Mouse (Mus musculus): ENCODE measurements around the gene Pstpip1.

The Pstpip1 gene

DNA sequence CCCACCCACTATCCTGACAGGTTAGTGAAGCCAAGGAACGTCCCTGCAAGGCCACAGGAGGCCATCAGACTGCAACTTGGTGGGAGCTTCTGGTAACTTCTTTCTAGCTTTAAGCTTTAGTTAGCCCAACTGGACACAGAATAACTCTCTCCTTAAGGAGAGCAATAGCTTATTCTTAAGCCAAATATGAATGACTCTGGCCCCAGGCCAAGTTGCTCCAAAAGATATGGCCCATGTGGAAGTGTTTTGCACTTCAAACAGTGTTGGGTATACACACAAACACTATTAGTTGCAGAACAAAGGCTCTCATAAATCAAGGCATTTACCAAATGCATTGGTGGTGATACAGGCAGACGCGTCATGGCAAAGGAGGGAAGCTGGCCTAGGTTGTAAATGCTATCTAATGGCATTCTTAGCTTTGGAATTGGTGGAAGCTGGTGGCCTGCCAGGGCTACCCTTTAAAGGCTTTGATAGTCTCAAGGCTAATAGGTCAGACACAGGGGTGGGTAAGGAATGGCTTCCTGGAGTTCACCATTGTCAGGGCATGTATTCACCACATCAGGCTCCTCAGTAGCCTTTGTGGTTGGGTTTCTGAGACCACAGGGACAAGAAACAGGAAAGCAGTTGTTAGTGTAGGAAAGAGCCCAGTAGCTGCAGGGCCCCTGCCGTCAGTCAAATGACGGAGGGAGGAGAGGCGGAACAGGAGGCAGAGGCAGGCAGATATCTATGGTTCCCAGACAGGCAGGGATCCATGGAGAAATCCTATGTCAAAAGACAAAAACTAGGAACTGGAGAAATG lies 16.7 kb downstream of the Pstpip1 start:
- DNase-seq (ENCODE audit: low read depth) = peak; percentile 98

DNA sequence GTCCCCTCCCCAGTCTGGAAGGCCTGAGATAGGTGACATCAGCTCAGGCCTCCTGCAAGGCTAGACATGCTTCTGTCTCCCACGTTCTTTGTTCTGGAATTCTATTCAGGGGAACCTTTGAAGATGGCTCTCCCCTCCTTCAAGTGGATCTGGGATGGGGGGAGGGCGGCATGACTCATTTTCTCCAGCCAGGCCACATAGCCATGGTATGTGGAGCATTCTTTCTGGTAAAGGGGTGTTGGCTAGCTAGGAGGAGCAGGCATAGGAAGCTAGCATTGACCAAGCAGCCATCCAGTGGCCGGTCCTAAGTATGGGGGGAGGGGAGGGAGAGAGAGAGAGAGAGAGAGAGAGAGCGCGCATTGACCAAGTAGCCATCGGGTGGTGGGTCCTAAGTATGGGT lies 17.8 kb downstream of the Pstpip1 start:
- peak; percentile 79 for DNase-seq (ENCODE audit: low read depth)

DNA sequence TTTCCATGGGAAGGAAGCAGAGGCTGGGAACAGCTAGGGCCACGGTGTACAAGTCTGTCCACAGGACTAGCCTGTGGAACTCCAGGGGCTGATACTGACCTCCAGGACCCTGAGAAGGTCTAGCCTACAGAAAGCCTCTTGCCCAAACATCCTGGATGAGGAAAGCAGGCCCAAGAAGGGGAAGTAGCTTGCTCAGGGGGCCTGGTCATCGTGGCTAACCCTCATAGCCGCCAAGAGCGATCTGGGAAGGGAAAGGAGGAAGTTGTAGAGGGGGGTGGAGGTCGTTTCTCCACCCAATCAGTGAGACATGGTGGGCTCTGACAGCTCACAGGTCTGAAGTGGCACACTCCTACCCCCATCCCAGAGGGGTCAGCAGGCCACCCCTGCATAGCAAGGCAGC lies 18.4 kb downstream of the Pstpip1 start:
- peak; percentile 91 for DNase-seq (ENCODE audit: low read depth)

DNA sequence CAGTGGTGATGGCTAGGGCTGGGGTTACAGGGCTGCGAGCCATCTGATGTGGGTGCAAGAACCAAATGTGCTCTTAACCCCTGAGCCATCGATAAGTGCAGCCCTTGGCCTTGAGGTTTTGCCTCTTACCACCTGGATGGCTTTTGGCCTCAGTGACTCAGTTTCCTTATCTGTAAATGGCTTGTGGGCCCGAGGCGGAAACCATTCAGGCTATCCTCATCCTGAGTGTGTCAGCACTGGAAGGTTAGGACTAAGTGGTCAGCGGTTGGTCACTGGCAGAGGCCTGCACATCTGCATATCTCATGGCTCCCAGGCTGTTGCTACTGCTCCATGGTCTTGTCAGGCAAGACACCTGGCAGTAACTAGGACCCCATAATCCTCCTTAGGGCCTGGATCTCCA lies 28.3 kb downstream of the Pstpip1 start:
- peak; percentile 91 for DNase-seq (ENCODE audit: low read depth)

DNA sequence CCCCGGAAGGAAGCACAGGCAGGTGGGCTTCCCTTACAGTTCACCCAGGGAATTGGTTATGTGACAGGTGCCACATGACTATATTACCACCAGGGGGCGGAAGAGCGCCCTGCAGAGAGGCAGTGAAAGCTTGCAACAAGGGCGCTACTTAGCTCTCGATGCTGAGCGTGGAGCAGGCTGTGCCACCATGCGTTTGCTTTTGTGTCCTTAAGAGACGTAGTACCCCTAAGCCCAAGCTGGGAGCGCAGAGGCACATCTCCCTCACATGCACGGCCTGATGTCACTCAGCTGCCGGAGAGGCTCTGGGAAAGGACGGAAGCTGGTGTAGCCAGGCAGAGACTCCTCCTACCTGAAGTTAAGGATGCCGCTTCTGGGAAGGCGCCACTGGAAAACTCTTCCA lies 28.8 kb downstream of the Pstpip1 start:
- DNase-seq (ENCODE audit: low read depth) = peak; percentile 86

DNA sequence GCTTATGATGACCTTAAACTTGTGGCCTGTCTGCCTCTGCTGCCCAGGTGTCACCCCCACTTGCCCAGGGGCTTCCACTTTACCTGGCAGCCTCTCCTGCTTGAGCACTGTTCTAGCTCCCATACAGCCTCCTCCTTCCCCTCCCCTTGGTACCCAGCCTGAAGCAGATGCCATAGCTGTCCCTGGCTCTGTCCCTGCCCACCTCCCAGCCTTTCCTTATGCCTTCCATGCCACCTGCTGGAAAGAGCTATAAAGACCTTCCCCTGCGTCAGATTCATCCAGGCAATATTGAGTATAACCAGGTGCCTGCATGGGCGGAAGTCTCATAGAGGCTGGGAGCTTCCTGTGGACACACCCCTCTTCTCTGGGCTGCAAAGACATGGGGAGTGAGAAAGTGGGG lies 29.9 kb downstream of the Pstpip1 start:
- DNase-seq (ENCODE audit: low read depth) = no peak

DNA sequence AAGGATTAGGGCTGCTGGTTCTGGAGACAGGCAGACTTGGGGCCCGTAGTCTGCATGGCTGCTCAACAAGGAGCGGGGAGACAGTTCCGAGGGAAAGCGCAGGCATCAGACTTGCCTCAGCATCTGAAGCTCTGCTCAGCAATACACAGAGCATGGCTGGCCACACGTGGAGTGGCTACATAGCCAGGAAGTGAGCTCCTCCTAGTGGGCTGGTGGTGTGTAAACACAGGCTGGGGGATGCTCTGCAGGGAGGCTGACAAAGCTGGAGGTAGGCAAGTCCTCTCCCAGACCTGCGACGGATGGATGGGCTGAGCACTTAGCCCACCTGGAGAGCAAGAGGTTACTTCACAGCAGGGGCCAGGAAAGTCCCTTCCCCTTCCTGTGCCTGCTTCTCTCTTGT lies 31.3 kb downstream of the Pstpip1 start:
- peak; percentile 65 for DNase-seq (ENCODE audit: low read depth)

DNA sequence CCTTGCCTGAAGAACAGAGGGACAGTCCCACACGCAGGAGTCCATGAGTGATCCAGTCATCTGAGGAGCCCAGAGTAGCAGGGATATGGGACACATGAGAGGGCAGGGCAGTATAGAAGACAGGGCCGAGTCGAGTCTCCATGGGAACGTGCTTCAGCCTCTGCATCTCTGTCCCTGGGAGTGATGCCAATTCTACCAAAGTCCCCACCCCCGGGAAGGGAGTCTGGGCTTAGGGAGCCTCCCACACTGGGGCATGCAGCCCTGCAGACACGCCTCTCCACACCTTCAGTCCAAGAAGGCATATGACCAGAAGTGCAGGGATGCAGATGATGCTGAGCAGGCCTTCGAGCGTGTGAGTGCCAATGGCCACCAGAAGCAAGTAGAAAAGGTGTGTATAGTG lies 33.2 kb downstream of the Pstpip1 start:
- no peak for DNase-seq (ENCODE audit: low read depth)

DNA sequence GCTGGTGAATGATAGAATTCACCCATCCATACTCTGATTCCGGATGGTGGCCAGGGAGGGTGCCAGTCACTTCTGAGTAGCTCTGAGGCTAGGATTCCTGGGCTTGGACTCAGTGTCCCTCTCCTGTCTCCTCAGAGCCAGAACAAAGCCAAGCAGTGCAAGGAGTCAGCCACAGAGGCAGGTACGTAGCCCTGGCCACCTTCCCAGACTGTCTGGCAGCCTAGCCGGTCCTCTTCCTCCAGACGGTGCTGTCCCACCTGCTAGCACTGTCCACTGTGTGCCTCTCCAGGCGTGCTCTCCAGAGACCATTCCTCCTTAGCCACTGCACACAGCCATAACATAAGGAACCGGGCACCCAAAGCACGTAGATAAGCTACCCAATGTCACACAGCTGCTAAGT lies 33.9 kb downstream of the Pstpip1 start:
- DNase-seq (ENCODE audit: low read depth) = no peak

DNA sequence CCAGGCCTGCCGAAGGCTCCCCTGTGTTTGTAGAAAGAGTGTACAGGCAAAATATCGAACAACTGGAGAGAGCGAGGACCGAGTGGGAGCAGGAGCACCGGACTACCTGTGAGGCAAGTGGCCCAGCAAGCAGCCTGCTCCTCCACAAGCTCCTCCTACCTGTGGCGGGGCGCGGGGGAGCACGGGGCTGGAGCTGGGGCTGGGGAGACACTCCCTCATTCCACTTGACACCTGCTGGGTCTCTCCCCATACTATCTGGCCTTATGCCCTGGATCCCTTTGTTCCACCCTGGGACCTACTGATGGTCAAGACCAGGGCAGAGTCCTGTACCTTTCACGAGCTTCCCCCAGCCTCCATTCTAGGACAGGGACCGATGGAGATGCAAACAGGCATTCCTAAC lies 34.8 kb downstream of the Pstpip1 start:
- no peak for DNase-seq (ENCODE audit: low read depth)

DNA sequence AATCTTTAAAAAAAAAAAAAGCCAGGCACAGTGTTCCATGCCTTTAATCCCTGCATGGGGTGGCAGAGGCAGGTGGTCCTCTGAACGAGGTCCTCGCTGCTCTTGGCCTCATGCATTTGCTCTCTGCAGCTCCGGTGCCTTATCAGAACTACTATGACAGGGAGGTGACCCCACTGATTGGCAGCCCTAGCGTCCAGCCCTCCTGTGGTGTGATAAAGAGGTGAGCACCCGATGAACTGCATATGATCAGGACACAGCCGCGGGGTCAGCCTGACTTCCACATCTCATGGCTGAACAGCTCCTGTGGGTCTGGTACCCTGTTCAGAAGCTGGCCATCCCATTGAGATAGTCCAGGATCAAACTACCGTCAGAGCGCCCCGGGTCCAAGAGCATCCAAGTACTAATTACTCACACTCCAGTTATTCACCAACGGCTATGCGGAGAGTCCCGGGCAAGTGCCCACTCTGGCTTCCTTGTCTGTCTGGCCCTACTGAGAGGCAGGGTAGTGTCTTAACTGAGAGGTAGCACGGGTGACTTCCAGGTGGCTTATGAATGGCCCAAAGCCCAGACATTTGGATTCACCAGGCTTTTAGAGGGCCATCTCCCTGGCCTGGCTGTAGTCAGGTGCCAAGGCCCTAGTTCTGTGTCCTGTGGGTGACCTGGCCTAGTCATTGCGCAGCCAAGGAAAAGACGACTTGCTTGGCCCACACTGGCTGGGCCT lies 36.9 kb downstream of the Pstpip1 start:
- no peak for DNase-seq (ENCODE audit: low read depth)

DNA sequence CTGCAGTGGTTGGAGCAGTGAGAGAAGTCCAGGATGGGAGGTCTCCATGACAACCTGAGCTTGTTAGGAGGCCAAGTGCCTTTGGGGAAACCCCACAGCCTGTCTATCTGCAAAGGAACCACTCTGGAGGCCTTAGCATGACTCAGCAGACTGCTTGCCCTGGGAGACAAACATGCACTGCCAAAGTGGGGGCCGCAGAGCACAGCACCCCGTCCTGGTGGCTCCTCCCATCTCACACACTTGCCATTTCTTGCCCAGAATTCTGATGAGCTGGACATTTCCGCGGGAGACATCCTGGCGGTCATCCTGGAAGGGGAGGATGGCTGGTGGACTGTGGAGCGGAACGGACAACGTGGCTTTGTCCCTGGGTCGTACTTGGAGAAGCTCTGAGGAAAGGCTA lies 38.6 kb downstream of the Pstpip1 start:
- peak; percentile 47 for DNase-seq (ENCODE audit: low read depth)

DNA sequence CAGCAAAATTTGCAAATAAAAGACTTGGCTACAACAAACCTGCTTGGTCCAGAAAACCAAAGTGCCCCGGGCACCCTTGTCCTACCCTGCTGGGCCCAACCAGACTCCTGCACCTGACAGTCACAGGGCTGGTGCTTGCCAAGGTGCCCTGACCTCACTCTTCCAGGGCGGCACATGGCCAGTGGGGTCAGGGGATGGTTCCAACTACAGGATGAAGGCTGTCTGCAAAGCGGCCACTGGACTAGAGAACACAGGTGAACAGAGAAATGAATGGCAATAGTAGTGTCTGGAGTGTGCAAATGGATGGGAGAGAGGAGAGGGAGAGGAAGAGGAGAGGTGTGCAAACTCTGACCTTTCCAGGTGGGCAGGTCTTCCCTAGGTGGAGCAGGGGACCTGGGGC lies 40.2 kb downstream of the Pstpip1 start:
- DNase-seq (ENCODE audit: low read depth) = no peak

DNA sequence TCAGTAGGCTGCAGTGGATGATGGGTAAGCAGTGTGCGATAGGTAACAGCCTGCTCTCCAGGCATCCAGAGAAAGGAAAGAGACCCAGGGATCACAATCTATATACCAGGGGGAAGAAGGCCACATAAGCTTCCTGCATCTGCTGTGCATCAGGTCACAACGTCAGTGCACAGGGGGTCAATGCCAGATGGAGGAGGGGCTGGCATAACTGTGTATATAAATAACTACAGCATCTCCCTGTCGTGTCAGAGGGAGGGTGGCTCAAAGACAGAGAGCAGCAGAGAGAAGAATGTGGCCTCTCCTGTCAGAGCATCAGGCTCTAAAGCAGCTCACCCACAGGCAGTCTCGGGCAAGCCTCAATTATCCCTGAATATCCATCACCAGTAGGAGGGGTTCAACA lies 40.8 kb downstream of the Pstpip1 start:
- no peak for DNase-seq (ENCODE audit: low read depth)

DNA sequence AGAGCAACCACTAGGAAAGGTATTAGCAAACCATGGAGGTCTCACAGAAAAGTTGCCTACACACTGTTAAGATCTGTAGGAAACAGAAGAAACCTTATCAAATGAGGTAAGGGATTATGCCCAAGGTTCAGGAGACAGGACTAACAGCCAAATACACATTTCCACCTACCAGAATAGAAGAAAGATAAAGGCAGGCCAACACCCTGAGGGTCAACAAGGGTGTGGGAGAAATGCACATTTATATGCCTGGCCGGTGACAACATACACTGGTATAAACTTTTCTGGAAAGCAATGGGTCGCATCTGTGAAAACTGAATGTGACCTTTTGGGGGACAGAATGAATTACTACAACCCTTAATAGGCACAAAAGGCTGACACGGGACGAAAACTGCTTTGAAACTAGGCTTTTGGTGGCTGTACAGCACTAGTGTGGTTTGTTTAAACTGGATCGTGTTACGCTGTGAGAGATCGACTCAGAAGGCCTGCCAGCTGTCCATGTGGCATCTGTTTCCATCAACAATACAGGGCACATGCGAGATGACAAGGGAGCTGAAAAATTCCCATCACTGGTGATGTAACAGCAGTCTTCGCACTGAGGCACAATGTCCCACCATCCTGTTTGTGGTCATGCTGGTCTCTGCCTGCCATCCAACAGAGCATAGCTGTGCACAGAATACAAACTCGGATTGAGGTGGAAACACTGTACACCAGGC lies 42.2 kb downstream of the Pstpip1 start:
- DNase-seq (ENCODE audit: low read depth) = no peak

DNA sequence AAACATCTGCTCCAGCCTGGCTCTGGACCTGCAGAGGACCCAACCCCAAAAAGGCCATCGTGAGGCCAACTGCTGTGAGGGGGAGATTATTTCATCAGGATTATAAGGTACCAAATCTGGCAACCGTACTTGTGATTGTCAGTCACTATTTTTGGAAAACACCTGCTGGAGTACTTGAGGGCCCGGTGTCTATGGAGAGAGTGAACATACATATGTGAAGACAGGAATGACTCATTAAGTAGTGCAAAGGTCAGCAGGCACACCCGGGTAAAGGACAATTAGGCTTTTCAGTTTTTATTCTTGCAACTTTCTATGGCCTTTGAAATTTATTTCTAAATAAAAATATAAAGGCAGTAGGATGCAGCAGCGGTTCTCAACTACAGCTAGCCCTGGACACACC lies 44.2 kb downstream of the Pstpip1 start:
- no peak for DNase-seq (ENCODE audit: low read depth)

DNA sequence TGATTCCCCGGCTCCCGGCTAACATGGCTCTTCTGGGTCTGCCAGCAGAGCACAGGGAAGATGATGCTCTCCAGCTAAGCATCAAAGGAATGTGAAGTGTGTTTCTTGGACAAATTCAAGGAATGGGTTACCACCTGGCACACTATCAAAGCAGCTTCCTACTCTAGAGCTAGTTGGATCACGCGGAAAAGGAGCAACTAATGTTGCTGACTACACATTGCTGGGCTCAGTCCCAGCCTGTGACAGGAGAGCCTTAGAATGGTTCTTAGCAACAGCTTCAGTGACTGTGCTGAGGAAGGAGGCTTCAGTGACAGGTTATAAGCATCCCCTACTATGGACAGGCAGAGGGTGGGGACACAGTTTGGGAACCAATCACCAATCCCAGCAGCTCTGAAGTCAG lies 44.9 kb downstream of the Pstpip1 start:
- DNase-seq (ENCODE audit: low read depth) = no peak

DNA sequence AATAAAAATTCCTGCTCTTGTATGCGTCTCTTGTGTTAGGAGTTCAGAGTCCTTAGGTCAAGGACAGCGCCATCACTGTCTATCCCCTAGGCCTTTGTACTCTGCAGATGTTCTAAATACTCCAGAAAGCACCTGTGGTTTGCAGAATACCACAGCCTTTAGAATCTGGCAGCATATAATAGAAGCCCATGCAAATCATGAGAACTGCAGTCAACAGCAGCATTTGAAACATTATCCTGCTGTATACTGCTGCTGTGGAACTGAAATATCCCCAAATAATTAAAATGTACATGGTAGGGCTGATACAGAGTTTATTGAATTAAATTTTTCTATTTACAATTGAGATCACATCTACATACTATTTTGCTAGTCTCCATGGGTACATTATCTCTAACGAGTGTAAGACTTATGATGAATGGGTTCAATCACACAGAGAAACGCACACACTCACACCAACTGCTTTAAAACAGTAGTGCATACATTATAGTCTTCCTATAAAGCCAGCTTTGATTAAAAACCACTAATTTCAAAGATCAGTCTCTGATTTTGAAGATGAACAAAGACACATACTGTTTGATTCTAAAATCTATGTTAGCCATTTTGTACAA lies 45.9 kb downstream of the Pstpip1 start:
- no peak for DNase-seq (ENCODE audit: low read depth)

DNA sequence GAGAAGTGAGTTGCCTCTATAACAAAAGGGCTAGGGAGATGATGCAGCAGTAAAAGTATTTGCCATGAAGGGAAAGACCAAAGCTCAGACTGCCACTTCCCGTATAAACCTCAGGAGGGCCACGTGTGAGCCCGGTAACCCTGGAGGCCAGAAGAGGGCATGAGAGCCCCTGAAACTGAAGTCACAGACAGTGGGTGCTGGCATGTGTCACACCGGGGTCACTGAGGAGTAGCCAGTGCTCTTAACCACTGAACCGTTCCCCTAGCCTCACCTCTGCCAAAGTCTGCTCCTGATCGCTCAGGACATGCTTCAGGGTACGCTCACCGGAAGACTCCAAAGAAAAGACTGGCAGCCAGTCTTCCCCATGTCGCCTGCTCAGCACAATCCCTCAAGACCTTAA lies 52.0 kb downstream of the Pstpip1 start:
- DNase-seq (ENCODE audit: low read depth) = peak; percentile 36

DNA sequence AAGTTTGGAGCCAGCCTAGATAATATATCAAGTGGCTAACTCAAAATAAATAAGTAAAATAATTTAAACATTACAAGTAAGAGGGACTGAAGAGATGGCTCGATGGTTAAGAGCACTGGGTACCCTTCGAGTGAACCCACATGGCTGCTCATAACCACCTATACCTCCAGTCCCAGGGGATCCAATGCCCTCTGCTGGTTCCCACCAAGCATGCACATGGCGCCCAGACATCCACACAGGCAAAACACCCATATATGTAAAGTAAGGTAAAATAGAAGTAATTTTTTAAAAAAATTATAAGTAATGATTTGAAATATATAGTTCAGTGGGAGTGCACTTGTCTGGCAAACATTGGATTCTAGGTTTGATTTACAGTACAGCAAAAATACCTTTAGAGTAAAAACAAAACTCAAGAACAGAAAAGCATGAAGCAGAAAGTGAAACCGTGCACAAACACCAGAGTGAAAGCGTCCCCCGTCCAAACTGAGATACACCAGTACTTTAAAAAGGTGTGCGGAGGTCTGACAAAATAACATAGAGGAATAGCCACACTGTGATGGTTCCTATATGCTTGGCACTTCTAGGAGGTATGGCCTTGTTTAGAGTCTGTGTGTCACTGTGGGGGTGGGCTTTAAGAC lies 54.7 kb downstream of the Pstpip1 start:
- DNase-seq (ENCODE audit: low read depth) = no peak

DNA sequence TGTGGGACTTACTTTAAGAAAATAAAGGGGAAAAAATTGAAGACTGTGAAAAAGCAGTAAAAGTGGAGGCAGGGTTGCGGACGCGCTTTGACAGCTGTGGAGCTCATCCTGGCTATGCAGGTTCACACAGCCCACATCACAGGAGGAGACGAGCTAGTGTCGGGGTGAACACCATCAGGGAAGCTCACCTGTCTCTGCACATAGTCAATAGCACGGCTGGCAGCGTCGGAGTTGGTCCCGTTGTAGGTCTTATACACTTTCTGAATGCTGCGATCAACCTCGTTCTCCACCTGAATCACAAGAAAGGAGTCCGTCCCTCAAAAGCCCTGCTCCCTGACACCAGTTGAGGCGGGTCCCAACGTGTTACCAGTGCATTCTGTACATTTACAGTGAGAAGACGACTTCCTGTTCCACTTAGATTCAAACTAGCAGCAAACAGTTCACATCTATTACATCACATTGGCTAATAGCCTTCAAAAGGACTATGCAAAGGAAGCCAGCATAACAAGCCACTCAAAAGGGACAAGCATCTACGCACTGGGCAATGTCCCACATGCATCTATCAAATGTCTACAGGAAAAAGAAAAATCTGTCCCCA lies 56.7 kb downstream of the Pstpip1 start:
- DNase-seq (ENCODE audit: low read depth) = no peak

All from 416B (cell line).